Mouse (Mus musculus) lung, postnatal 0 days (tissue): ENCODE measurements around the gene Pfdn6. TPM values are rescaled to one million over a fixed set of nuclear protein-coding genes. Genes with fewer than 3 reads are reported as not detected.
A peak's percentile ranks its signal among the peaks of the same experiment; 100 is the strongest.

Source experiments
- ATAC-seq: fragments of 200-750 bp; cut with Nextera tagmentation; 2 replicates; pipeline ENCODE4 v1.8.0; 2017; ENCODE audit warnings: moderate library complexity
- DNase-seq: peaks from one replicate; pipeline ENCODE4 v3.0.0-alpha.2; 2016; ENCODE audit warnings: low spot score
- H3K27ac ChIP-seq: fragments of 300-500 bp; sonication (generic); 2 replicates; pipeline ENCODE4 v1.5.1; 2014; ENCODE audit warnings: antibody characterized with exemption, mild to moderate bottlenecking, low read length, mixed read lengths
- H3K27me3 ChIP-seq: fragments of 300-500 bp; sonication (generic); replicated peaks from 2 replicates; pipeline ENCODE4 v1.6.1; 2014; ENCODE audit warnings: low read length, mixed read lengths; ENCODE audit not compliant: insufficient read depth
- H3K36me3 ChIP-seq: fragments of 300-500 bp; sonication (generic); 2 replicates; pipeline ENCODE4 v1.6.1; 2014; ENCODE audit warnings: low read length, mixed read lengths; ENCODE audit not compliant: insufficient read depth
- H3K4me1 ChIP-seq: fragments of 300-500 bp; sonication (generic); 2 replicates; pipeline ENCODE4 v1.6.1; 2014; ENCODE audit warnings: antibody characterized with exemption, low read depth, low read length, mixed read lengths; ENCODE audit not compliant: insufficient read depth
- H3K4me2 ChIP-seq: fragments of 300-500 bp; sonication (generic); replicated peaks from 2 replicates; pipeline ENCODE4 v1.6.1; 2014; ENCODE audit warnings: low read depth, mild to moderate bottlenecking, low read length, moderate library complexity, mixed read lengths
- H3K4me3 ChIP-seq: fragments of 300-500 bp; sonication (generic); 2 replicates; pipeline ENCODE4 v1.5.1; 2014; ENCODE audit warnings: low read depth, low read length
- H3K9ac ChIP-seq: fragments of 300-500 bp; sonication (generic); replicated peaks from 2 replicates; pipeline ENCODE4 v1.6.1; 2014; ENCODE audit warnings: low read depth, mild to moderate bottlenecking
- H3K9me3 ChIP-seq: fragments of 300-500 bp; sonication (generic); 2 replicates; pipeline ENCODE4 v1.6.1; 2016; ENCODE audit warnings: low read length, mixed read lengths
- CTCF ChIP-seq: IDR thresholded peaks from 2 replicates; pipeline ENCODE4 v1.5.1; 2016; ENCODE audit warnings: antibody characterized with exemption, mild to moderate bottlenecking
- EP300 ChIP-seq: IDR thresholded peaks from 2 replicates; pipeline ENCODE4 v1.6.1; 2016; ENCODE audit warnings: antibody characterized with exemption, mild to moderate bottlenecking, control low read depth
- WGBS: fragments of 180-500 bp; shearing (Covaris S2); extraction: QIAGEN DNeasy Blood & Tissue Kit; methylation state at CpG from one replicate; pipeline ENCODE4 v1.1.7; 2014; 5-methylcytosine and 5-hydroxymethylcytosine counted together
- polyA plus RNA-seq: library from polyadenylated mRNA; unstranded; fragments of >200 nt; fragmentation: Nextera tagmentation; extraction: Ambion mirVana; gene quantifications from 2 replicates; pipeline ENCODE4 v1.2.1, GENCODE M21; 2015

The Pfdn6 gene
- polyA plus RNA-seq, 1 experiment from 2014 or later, result 103 TPM

- 37% methylated on average over 18 of the region's 18 CpGs for WGBS
- H3K9ac ChIP-seq, result peak overlapping the region; percentile 83; the same call in 1 of the 2 replicates
These were observed 8.8 kb downstream of the Pfdn6 start for GRCm38 (mm10) chr17:33931159-33931866.

DNA sequence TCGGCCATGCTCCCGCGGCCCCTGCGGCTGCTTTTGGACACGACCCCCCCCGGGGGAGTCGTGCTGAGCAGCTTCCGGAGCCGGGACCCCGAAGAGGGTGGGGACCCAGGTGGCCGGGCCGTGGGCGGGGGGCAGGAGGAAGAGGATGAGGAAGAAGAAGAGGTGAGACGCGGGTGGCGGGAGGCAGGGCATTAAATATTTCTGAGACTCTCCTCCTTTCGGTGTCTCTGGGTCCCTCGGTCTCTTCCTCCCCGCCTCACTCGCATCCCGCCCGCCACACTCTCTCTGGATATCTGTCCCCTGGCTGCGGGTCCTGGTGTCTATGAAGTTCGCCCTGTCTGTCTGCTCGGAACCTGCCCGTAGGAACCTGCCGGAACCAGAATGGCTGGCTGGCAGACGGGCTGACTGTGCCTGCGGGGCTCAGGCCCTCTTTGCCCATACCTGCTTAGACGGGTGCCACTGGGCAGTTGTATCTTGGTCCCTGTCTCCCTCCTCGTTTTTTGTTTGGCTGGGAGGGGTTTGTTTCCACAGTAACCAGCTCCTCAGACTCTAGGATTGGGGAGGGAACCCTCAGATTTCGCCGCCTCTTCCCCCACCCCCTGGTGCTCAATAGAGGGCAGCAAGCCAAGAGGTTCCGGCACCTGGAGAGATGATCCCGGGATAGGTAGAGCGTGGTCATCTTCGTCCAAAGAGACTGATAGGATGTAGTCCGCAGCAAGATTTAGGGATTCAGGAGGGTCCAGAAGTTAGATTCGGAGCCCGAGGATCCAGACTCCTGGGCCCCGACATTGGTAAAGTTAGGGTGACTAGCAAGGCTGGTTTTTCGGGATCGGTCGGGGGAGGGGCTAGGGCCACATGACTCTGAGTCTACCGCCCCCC is 9.6 kb downstream of the Pfdn6 start:
- H3K4me2 ChIP-seq, result peak overlapping the region; percentile 100
- peak; percentile 34 for ATAC-seq
- TF ChIP-seq EP300 (no peak), CTCF (no peak)

More at GRCm38 (mm10) chr17:33931159-33931866, 8.8 kb downstream of the Pfdn6 start:
- Histone ChIP-seq H3K36me3 (peaks cover 12% of the 10 kb centered on the region), H3K27me3 (no peaks in the 10 kb centered on the region), H3K4me2 (peak overlapping the region; percentile 100), H3K27ac (0 out of 2 replicates have a peak overlapping the region, but pooled peaks have one; percentile 95), H3K4me3 (peak overlapping the region; percentile 82), H3K9me3 (no peaks in the 10 kb centered on the region), H3K4me1 (0 out of 2 replicates have a peak, but pooled peaks cover 5% of the 10 kb centered on the region)
- no peak for TF ChIP-seq CTCF
- no peak for TF ChIP-seq EP300
- no peak for DNase-seq
- no peak for ATAC-seq

GRCm38 (mm10) chr17:33929371-33930279 is 10.5 kb downstream of the Pfdn6 start, which contains the start of gene Rgl2:
Gene Rgl2 (plus strand): TSS chr17:33929543.
- 1% methylated on average over 66 of the region's 80 CpGs for WGBS
- Histone ChIP-seq H3K4me3 (peak within 1 kb of the TSS; percentile 82), H3K9ac (peak within 1 kb of the TSS; percentile 83), H3K4me1 (0 out of 2 replicates have a peak, but pooled peaks cover 5% of the 10 kb centered on the region), H3K36me3 (peaks cover 23% of the 10 kb centered on the region), H3K9me3 (no peaks in the 10 kb centered on the region), H3K4me2 (peak within 1 kb of the TSS; percentile 100), H3K27me3 (no peaks in the 10 kb centered on the region), H3K27ac (peak within 1 kb of the TSS; percentile 95)
- DNase-seq, result peak; percentile 92
- peak; percentile 87 for ATAC-seq
- TF ChIP-seq EP300, result no peak
- TF ChIP-seq CTCF, result peak; percentile 45

More for the DNA sequence above, 9.6 kb downstream of the Pfdn6 start:
- no peaks in the 10 kb centered on the region for H3K9me3 ChIP-seq
- 2% methylated on average over 44 of the region's 45 CpGs for WGBS
- H3K4me3 ChIP-seq, result peak overlapping the region; percentile 82
- 0 out of 2 replicates have a peak, but pooled peaks cover 5% of the 10 kb centered on the region for H3K4me1 ChIP-seq
- H3K9ac ChIP-seq, result peak overlapping the region; percentile 83
- DNase-seq, result peak; percentile 66
- H3K27ac ChIP-seq, result peak overlapping the region; percentile 95
- no peaks in the 10 kb centered on the region for H3K27me3 ChIP-seq
- peaks cover 20% of the 10 kb centered on the region for H3K36me3 ChIP-seq

- peak overlapping the region; percentile 100 for H3K4me2 ChIP-seq
- WGBS, result 56% methylated on average over 21 of the region's 21 CpGs
- 0 out of 2 replicates have a peak, but pooled peaks cover 5% of the 10 kb centered on the region for H3K4me1 ChIP-seq
- no peaks in the 10 kb centered on the region for H3K27me3 ChIP-seq
- H3K27ac ChIP-seq, result no peak overlapping the region
- no peaks in the 10 kb centered on the region for H3K9me3 ChIP-seq
- DNase-seq (no peak), ATAC-seq (no peak)
- TF ChIP-seq CTCF (no peak), EP300 (no peak)
- H3K4me3 ChIP-seq, result peak overlapping the region; percentile 82
- H3K9ac ChIP-seq, result peak overlapping the region; percentile 83; the same call in 1 of the 2 replicates
- H3K36me3 ChIP-seq, result peaks cover 22% of the 10 kb centered on the region
These were observed 11.7 kb downstream of the Pfdn6 start for GRCm38 (mm10) chr17:33928251-33928947.
